Mouse (Mus musculus) 3134 (cell line): ENCODE measurements around the gene Bpifc.

ENCODE experiments used
- DNase-seq: peaks from one replicate; pipeline ENCODE4 v3.0.0-alpha.2; 2011; ENCODE audit warnings: low spot score; ENCODE audit not compliant: insufficient read length; ENCODE audit errors: extremely low read depth

Bpifc gene

GRCm38 (mm10) chr10:86017781-86018180, 6.1 kb upstream of the Bpifc start:
- no peak for DNase-seq

DNA sequence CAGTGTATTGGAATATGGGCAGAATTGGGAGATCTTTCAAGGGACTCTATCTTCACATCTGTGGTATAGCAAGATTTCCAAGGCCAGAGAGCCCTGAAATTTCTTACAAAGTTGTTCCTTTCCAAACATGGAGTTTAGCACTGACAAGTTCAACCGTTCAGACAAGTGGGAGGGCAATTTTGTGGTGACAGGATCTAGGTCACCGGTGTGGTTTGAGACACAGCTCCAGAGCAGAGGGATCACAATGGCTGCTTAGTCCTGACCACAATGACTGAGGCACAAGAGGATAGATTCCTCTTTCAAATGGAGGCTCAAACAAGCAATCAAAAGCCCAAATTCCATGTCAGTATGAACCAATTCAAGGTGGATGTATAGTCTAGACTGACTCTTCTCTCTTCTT, 523 bp downstream of the Bpifc start:
- no peak for DNase-seq

- no peak for DNase-seq
Observed at GRCm38 (mm10) chr10:86010636-86011035, 1.1 kb downstream of the Bpifc start.

GRCm38 (mm10) chr10:86009688-86010087, 2.0 kb downstream of the Bpifc start:
- no peak for DNase-seq

DNA sequence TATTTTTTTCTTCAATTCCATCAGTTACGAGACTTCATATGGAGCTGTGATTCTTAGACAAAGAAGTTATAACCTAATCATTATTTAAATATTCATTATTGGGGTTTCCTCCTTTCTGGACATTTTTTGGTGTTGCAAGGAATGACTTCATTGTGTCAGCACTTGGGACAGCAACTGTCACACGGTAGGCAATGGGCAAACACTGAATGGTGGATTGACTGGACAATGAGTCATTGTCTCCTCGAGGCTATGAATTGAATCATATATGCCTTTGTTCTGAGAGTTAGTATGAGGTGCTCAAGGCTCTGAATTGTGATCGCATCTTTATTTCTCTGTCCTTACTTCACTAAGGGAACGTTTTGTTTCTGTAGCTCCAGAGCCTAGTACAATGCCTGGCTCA, 5.2 kb downstream of the Bpifc start:
- DNase-seq = no peak

GRCm38 (mm10) chr10:86000447-86000846, 11.2 kb downstream of the Bpifc start:
- DNase-seq = no peak

DNA sequence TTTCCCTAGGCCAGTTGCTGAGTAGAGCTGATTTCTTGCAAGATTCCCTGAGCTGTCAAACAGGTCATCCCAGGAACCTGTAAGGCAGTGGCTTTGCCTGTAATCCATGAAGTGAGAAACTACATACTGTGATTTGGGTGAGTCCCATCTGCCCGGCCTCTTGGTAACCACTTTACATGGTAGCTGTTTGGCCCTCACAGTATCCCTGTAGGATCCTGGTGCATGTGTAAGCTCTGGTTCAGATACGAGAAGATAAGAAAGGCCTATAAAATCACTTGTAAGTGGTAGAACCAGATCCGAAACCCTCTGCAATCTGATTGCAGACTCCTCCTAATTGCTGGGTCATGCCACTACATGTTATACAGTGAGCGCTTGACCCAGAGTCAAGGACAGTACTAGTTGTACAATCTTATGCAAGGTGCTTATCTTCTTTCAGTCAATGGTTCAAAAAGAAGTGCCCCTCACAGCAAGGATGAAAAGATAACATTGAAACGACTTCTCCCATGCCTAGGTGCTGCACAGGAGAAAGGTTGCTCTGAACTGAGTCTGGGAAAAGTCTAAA, 17.1 kb downstream of the Bpifc start:
- DNase-seq = no peak

GRCm38 (mm10) chr10:85993836-85994235, 17.9 kb downstream of the Bpifc start:
- no peak for DNase-seq

- no peak for DNase-seq
Observed at GRCm38 (mm10) chr10:85992412-85992811, 19.3 kb downstream of the Bpifc start.

DNA sequence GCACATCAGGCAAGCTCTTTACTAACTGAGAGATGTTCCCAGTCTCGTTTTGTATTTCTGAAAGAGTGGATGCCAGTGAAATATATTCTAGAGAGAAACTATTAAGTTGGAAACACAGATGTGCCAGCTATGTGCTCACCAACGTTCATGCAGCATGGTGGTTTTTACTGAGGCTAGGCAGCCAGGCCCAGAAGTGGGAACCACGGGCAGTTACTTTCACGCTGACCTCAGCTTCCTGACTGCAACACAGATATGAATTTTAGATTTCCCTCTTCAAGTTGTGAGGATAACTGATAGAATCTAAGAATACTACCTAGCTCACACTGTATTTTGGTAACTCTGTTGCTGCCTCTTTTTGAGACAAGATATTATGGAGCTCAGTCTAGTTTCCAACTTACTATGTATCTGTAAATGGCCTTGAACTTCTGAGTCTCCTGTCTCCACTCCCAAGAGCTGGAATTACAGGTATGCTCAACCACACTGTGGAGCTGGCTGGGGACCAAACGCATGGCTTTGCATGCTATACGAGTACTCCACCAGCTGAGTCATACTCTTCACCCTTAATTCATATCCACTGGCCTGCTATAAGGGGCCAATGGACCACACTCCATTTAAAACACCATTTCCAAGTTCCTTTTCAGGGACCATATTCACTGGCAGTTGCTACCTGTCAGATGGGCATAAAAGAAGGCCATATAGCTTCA, 22.1 kb downstream of the Bpifc start:
- no peak for DNase-seq

DNA sequence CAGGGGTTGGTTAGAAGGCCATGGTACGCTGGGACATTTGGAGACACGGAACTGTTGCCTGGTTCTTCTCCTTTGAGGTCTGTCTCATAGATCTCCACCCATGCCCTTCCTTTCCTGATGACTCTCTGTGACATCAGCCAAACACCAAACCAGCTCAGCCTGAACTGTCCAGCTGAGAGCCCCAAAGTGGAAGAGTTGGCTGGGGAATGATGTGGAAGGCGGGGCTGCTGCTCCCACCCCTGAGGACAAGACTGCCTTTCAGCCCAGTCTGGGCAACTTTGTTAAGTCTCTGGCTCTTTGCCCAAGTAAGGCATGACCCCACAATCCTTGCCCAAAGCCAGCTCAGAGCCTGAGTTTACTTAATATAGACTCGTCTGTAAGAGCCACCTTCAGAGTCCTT, 38.8 kb downstream of the Bpifc start:
- peak; percentile 32 for DNase-seq

DNA sequence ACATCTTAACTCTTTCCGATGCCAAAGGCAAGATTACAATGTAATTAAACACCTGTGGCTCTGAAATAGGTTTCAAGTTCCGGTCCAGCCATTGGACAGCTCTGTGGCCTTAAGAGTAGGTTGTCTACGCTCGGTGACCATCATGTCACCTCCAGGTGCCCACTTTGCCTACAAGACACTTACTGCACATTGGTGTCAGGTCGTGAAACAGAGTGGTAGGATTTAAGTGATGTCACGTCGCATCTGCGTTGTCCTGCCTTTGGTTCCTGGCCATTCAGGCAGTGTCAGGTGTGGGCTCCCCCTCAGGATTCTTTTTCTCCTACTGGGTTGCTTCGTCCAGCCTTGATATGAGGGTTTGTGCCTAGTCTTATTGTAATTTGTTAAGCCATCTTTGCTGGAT, 39.9 kb downstream of the Bpifc start:
- DNase-seq = no peak

GRCm38 (mm10) chr10:85969894-85970620, 41.6 kb downstream of the Bpifc start:
- no peak for DNase-seq

DNA sequence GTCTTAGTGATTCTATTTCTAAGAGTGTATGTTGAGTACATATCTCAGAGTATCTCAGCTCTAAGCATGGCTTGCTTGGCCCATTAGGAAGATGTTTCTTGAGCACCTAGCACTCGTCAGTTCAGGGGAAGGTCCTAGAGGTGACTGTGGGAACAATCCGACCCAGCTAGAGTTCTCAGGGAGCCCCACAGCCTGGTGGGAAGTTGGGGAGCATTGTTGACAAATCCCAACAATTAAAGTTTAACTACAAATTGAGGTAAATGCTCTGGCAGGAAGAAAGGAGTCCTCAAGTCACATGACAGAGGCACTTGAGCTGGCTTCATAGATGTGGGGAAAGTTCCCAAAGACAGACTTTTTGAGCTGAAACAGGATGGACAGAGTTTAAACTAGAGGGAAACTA, 43.0 kb downstream of the Bpifc start:
- no peak for DNase-seq

- DNase-seq = no peak
Observed at GRCm38 (mm10) chr10:85968157-85968634, 43.5 kb downstream of the Bpifc start.

DNA sequence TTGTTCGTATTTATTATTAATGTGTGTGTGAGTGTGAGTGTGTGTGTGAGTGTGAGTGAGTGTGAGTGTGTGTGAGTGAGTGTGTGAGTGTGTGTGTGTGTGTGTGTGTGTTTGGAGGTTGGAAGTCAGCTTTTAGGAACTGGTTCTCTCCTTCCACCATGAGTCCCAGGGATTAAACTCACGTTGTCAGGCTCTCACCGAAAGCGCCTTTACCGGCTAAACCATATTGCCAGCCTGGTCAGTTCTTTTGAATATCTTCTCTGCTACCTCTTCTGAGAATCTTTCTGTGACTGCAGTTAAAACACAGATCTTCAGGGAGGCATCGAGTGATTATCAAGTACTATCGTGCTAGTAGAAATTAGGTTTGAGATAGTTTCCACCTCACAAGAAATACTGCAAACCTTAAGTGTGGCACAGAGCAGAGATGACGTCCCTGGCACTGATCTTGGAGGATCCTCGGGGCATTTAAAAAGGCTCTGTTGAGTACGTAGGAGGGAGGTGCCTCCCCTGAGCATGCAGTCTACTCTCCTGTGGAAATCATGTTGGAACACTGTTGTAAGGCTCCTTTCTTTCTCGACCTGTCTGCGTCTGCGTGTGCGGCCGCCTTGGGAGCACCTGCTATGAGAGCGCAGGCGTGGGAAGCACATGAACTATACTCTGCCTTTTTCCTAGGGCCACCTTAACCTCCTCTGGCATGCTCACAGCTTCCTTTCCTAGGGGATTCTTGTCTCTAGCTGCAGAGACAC, 44.1 kb downstream of the Bpifc start:
- no peak for DNase-seq

DNA sequence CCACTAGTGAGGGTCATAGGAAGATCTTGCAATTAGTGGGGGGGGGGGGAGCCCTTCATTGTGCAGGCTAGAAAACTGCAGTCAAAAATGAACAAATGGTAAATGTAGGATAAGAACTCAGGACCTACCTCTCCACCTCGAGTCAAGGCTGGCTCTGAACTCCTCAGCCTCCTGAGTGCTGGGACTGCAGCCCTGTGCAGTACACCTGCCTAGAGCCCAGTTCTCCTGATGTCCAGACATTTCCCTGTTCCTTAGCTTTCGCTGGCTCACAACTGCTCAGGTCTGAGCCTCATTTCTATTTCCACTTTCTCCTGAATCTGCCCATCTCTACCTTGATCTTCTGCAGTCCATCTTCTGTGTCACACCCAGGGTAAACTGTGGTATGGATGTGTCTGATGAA, 45.2 kb downstream of the Bpifc start:
- DNase-seq = no peak

DNA sequence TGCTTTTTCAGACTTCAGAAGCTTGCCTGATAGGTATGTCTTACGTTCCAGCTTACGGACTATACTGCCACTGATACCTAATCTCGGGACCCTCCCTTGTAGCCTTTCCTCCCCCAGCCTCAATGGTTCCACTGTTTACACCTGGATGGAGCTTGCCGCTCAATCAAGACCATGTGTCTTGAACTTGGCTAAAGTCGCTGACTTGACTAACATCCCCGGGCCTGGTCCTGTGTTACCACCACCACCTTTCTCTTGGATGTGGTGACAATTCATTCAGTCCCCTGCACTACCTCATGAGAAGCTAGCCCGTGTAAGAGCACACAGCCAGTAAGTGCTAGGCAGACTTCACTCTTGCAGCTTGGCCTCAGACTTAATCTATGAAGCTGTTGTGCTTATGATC, 47.4 kb downstream of the Bpifc start:
- DNase-seq = no peak

GRCm38 (mm10) chr10:85962897-85963296, 48.8 kb downstream of the Bpifc start:
- no peak for DNase-seq

- DNase-seq = peak; percentile 93
Observed at GRCm38 (mm10) chr10:85957464-85957950, 54.2 kb downstream of the Bpifc start, which contains the start of gene Rtcb. TSS of gene Rtcb (minus strand) at chr10:85957823.

GRCm38 (mm10) chr10:85956871-85957419, 54.8 kb downstream of the Bpifc start:
- DNase-seq = no peak
